Mouse (Mus musculus): ENCODE measurements at regions not wholly inside any gene's neighbourhood (a gene's known extent, or its start where the extent isn't known, plus 50 kb on each side); places are given as distances from the start of the nearest gene placed in this dataset.

- DNase-seq, result no peak
Measured at GRCm38 (mm10) chr11:24342176-24342575, 264.3 kb downstream of the Bcl11a start.

- DNase-seq, result no peak
Measured at GRCm38 (mm10) chr11:24342732-24343131, 264.9 kb downstream of the Bcl11a start.

- no peak for DNase-seq
Measured at GRCm38 (mm10) chr11:24347225-24347624, 269.4 kb downstream of the Bcl11a start.

DNA sequence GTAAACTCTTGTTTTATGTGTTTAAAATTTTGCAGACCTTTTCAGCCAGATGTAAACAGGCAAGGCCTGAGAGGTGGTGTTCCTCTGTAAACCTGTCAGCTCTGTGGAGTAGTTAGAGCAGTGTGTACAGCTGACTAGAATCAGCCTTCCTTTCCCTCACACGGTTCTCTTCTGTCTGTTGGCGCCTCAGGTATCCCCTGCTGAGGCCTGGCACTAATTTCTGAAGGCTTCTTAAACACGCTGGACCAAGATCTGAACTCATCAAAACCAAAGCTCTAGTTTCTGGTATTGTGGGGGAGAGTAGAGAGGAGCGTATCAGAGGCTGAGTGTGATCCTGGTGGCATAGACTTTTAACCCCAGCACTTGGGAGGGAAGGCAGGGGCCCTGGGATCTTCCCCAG lies 270.9 kb downstream of the Bcl11a start:
- no peak for DNase-seq

- DNase-seq, result no peak
Measured at GRCm38 (mm10) chr11:24349967-24350643, 272.2 kb downstream of the Bcl11a start.

DNA sequence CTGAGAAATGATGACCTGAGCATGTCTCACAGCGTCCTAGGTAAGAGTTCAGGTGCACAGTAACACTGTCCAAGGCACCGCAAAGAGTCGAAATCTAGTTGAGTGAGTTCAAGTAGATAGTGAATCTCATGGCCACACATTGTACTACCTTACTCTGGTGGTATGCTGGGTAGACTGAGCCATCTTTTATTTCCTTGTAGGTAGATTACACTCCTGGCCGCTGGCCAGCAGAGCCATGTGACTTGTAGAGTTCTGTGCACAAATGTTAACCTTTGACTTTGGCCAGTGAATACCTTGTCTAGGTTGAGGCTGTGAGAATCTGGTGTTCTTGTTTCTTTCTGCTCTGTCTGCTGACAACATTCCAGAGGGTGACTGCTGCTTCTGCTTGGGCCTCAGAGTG lies 273.0 kb downstream of the Bcl11a start:
- no peak for DNase-seq

GRCm38 (mm10) chr11:24352071-24352470 lies 274.2 kb downstream of the Bcl11a start:
- no peak for DNase-seq

DNA sequence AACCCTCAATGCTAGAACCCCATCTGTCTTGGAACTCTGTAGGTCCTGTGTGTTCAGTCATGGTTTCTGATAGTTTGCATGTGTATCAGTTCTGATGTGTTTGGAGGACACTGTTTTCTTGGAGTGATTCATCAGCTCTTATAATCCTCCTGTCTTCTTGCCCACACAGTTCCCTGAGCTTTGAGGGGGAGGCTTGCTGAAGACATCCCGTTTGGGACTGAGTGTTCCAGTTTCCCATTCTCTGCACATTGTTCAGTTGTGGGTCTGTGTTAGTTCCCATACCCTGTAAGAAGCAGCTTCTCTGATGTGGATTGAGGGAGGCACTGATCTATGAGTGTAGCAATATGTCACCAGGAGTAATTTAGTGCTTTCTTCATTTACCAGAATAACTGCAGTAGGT lies 275.2 kb downstream of the Bcl11a start:
- no peak for DNase-seq

- DNase-seq, result no peak
Measured at GRCm38 (mm10) chr11:24357388-24357787, 279.5 kb downstream of the Bcl11a start.

GRCm38 (mm10) chr11:24359086-24359485 lies 281.2 kb downstream of the Bcl11a start:
- DNase-seq, result no peak

DNA sequence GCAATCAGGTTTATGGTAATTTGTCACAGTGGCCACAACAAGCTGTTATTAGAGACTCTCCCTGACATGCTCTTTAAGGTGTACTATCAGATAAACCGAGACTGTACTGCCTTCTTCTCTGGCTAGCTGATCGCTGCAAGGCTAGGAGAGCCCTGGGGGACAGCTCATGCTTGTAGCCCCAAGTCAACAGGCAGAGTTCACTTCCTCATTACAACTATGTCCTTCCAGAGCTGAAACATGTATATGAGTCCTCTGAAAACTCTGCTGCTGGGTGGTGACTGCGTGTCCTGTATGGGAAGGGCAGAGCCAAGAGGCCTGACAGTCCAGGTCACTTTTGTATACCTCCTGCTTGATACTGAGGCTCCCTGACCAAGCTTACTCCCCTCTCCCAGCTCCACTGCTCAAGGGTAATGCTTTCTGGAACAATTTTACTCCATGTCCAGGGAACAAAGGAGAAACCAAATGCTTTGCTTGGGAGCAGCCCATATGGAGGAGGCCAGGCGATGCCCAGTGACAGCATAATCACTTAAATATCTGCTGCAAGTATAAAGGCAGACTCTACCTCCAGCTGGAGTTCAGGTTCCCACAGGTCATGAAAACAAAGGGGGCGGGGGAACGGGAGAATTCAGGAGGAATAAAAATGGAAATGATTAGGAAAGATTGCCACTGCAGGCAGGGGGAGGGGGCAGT lies 284.3 kb downstream of the Bcl11a start:
- no peak for DNase-seq

- no peak for DNase-seq
Measured at GRCm38 (mm10) chr11:24362688-24363035, 284.8 kb downstream of the Bcl11a start.

- no peak for DNase-seq
Measured at GRCm38 (mm10) chr11:24363418-24364364, 285.8 kb downstream of the Bcl11a start.

DNA sequence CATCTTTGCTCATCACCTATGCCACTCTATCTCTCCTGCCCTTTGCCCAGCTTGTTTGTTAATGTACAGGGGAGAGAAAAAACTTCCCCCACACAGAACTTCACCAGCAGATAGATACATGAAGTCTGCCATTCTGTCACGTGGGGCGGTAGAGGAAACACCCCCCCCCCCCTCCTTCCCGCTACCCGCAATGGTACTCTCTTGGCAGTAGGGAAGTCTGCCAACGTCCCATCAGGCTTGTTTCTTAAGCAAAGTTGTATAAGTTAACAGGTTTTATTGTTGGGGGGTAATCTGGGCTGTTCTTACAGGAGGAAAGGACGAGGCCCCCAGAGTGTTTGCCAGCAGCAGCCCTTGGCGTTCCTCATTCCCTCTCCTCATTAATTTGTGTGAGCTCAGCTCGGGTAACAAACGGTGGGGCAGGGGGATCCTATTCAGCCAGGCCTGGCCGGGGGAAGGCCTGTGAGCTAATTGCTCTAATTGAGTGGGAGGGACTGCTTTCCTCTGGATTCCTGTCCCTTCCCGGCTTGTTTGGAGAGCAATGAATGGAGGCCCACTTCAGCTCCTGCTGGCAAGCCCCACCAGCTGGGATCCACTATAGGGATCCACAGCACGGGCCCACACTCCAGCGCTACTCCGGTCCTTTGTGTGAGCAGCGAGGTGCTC lies 292.5 kb downstream of the Bcl11a start:
- DNase-seq, result no peak

- no peak for DNase-seq
Measured at GRCm38 (mm10) chr11:24370861-24371686, 293.2 kb downstream of the Bcl11a start.

- DNase-seq, result no peak
Measured at GRCm38 (mm10) chr11:24371687-24371950, 293.8 kb downstream of the Bcl11a start.

DNA sequence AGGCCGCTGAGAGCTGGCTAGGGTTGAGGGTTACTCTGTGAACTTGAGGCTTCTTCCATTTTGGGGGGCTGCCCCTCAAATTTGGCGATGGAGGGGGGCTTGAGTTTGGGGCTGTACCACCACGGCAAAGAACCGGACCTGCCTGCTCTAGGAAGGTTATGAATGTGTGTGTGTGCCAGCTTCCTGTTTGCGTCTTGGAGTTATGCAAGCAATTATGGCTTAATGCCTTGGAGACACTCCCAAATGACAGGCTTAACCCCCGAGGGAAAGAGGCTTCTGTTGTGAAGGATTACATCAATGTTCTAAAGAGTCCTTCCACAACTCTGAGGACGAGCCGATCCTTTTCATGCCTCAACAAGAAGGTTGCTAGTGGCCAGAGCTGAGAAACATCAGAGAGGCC lies 294.1 kb downstream of the Bcl11a start:
- no peak for DNase-seq

GRCm38 (mm10) chr11:24372616-24373015 lies 294.8 kb downstream of the Bcl11a start:
- DNase-seq, result no peak

DNA sequence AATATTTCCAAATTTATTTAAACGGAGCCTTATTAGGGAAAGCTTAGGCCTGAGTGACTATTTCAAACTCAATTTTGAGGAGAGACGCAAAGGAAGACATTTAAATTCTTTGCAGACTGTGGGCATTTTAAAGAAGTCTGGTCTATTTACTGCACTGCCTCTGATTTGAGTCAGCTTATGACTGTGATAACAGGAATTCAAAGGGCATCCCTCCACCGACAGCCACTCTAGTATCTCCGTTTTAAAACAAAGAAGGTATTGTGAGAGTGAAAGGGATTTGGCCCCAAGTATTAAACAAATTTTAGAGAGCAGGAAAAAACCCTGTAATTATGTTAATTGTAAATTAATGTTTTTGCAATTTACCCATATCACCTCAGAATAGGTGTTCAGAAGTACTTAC lies 295.4 kb downstream of the Bcl11a start:
- no peak for DNase-seq

GRCm38 (mm10) chr11:24377530-24377929 lies 299.7 kb downstream of the Bcl11a start:
- no peak for DNase-seq

DNA sequence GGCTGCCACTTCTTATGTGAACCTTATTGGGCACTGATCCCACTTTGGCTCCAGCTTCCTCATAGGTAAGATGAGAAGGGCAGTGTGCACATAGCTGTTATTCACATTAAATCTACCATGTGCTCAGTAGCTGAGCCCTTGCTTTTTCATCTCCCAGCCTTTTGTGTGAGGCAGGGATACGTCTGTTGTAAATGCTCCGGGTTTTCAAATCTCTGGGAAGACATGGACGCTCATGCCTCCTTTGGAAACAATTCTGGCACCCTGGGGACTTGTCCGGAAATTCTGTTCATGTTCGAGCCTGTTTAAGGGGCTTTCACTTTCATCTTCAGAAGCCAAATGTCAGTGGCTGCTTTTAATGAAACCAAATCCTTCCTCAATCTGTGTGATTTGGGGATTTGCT lies 312.7 kb downstream of the Bcl11a start:
- no peak for DNase-seq

DNA sequence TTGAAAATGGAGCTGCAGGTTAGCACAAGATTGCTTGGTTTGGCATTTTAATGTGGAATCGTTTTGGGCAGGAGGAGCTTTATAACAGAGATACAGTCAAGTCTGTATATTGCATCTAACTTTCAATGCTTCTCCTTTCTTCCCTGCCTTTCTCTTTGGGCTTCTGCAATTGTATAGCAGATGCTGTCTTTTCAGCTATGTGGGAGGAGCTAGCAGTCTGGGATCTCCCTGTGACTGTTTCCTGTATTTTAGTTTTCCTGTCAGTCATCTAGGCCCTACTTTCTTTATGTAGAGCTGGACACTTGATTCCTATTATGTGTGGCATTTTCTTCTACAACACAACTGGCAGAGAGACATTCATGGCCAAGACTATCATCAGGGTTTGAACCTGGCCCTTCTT lies 313.5 kb downstream of the Bcl11a start:
- DNase-seq, result no peak

DNA sequence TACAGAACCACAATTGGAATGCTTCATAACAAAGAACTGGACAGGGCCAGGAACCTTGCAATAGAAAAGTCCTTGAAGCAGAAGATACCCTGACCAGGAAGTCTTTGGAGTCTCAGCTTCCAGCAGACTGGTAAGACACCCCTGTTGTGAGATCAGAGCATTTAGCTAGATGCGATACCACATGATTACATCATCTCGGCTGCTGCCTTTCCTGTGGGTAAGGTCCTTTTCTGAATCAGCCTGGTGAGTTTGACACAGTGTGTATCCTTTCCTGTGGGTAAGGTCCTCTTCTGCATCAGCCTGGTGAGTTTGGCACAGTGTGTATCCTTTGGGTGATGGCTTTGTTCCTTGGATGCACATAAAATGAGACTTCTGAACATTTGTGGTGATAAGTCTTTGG lies 317.6 kb downstream of the Bcl11a start:
- DNase-seq, result no peak

Measured in cerebellum, adult 11-12 months (tissue).